Mouse (Mus musculus): ENCODE data around the gene Cdc42bpg. TPM values are rescaled to one million over a fixed set of nuclear protein-coding genes. Genes with fewer than 3 reads are reported as not detected.

Gene Cdc42bpg
- total RNA-seq (2015; ENCODE audit: low replicate concordance): 0.21 TPM in 1 of 2 replicates, not detected in the other
- 0.17 and 0.70 TPM in 2 replicates for total RNA-seq (2017; ENCODE audit: low replicate concordance)

DNA sequence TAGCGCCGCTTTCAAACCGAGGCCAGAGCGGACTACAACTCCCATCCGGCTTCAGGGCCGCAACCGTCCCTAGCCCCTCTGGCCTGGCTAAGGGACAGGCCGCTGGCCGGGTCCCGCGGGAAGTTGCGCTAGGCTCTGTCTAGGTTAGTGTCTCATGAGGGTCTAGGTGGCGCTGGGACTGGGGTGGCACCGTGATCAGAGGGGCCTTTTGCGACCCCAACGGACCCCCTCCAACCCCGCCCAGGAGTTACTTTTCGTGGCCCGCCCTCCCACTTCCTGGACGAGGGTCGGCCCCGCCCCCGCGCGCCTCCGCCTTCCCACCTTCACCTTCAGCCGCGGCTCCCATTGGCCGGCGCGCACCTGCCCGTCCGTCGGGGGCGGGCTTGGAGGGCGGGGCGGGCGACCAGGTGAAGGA is at the start of gene Cdc42bpg:
Cdc42bpg (plus strand) TSS at position 320 of the 415 bp plus-strand sequence.
- ATAC-seq (replicated peaks; ENCODE audit: low FRiP score, poor library complexity, severe bottlenecking): peak; percentile 75

GRCm38 (mm10) chr19:6260428-6260827 is 45.8 kb upstream of the Cdc42bpg start:
- ATAC-seq (replicated peaks; ENCODE audit: low FRiP score, poor library complexity, severe bottlenecking): no peak

DNA sequence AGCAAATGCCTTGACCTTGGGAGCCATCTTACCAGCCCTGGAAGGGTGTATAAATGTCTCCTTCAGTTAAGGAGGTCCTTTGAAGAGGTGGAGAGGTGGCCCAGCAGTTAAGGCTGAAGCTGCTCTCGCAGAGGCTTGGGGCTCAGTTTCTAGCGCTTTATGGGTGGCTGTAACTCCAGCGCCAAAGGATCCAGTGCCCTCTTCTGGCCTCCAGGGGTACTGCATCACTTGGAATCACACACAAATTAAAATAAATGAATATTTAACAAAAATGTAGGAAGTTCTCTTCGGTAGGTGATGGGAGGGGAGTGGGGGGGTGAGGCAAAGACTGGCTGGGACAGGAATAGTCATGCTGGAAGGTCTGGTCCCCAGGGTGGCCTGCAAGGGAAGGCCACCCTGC is 45.3 kb upstream of the Cdc42bpg start:
- ATAC-seq (replicated peaks; ENCODE audit: low FRiP score, poor library complexity, severe bottlenecking): no peak

- no peak for ATAC-seq (replicated peaks; ENCODE audit: low FRiP score, poor library complexity, severe bottlenecking)
Observed at GRCm38 (mm10) chr19:6261379-6261778, 44.9 kb upstream of the Cdc42bpg start.

DNA sequence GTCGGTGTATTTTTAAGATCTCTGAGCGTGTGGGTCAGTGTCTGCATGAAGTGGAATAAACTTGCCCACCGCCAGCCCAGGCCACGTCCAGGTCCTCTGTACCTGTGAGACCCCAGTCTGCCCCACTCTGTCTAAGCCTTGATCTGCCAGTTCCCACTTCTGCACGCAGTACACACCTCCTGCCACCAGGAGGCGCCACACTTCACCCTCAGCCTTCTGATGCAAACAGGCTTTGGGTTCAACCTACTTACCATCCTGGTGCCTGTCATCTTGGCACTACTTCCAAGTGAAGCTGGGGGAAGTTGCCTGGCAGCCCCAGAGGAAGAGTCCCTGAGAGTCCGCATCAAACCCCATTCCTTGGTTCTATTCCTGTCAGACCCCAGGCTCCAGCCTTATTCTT is 44.0 kb upstream of the Cdc42bpg start:
- ATAC-seq (replicated peaks; ENCODE audit: low FRiP score, poor library complexity, severe bottlenecking): peak; percentile 66

GRCm38 (mm10) chr19:6262839-6263433 is 43.3 kb upstream of the Cdc42bpg start:
- ATAC-seq (replicated peaks; ENCODE audit: low FRiP score, poor library complexity, severe bottlenecking): no peak

GRCm38 (mm10) chr19:6264200-6264599 is 42.1 kb upstream of the Cdc42bpg start:
- no peak for ATAC-seq (replicated peaks; ENCODE audit: low FRiP score, poor library complexity, severe bottlenecking)

- no peak for ATAC-seq (replicated peaks; ENCODE audit: low FRiP score, poor library complexity, severe bottlenecking)
Observed at GRCm38 (mm10) chr19:6264945-6265344, 41.3 kb upstream of the Cdc42bpg start.

- no peak for ATAC-seq (replicated peaks; ENCODE audit: low FRiP score, poor library complexity, severe bottlenecking)
Observed at GRCm38 (mm10) chr19:6265727-6266182, 40.5 kb upstream of the Cdc42bpg start.

- peak; percentile 22 for ATAC-seq (replicated peaks; ENCODE audit: low FRiP score, poor library complexity, severe bottlenecking)
Observed at GRCm38 (mm10) chr19:6267306-6268169, 38.7 kb upstream of the Cdc42bpg start.

GRCm38 (mm10) chr19:6268170-6268528 is 38.1 kb upstream of the Cdc42bpg start:
- peak; percentile 79 for ATAC-seq (replicated peaks; ENCODE audit: low FRiP score, poor library complexity, severe bottlenecking)

DNA sequence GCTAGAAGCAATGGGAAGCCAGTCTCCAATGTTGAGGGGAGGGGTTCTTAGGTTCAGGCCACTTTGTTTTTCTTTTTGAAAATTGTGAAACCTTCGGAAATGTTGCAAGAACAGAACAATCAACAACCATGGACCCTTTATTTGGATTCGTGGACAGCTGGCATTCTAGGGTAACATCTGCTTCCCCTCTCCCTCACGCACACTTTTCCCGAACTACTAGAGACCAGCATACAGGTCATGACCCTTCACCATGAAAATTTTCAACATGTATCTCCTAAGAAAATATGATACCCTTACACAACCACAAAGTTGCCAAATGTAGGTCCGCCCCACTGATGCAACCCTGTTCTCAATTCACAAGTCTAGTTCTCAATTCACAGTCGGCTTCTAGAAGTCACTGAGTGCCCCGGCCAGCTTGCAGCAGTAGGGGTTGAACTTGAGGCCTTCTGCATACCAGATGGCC is 37.6 kb upstream of the Cdc42bpg start:
- ATAC-seq (replicated peaks; ENCODE audit: low FRiP score, poor library complexity, severe bottlenecking): no peak

- no peak for ATAC-seq (replicated peaks; ENCODE audit: low FRiP score, poor library complexity, severe bottlenecking)
Observed at GRCm38 (mm10) chr19:6269798-6270475, 36.3 kb upstream of the Cdc42bpg start.

DNA sequence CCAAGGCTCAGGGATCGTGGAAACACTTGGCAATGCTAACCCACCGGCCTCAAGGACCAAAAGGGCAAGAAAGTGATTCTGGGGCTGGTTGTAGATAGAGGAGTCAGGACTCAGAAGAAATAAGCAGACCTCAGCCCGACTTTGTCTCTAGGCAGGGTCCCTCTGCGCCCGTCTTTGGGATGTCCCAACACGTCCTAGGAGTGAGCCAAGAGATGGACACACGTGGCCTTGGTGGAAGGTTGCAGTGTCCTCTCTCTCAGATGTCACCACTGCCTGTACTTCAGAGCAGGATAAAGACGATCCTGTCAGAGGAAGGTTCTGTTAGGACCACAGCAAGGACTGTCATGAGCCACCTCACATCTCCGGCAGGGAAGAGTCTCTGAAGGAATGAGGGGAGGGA is 35.6 kb upstream of the Cdc42bpg start:
- ATAC-seq (replicated peaks; ENCODE audit: low FRiP score, poor library complexity, severe bottlenecking): no peak

- no peak for ATAC-seq (replicated peaks; ENCODE audit: low FRiP score, poor library complexity, severe bottlenecking)
Observed at GRCm38 (mm10) chr19:6271206-6271605, 35.0 kb upstream of the Cdc42bpg start.

DNA sequence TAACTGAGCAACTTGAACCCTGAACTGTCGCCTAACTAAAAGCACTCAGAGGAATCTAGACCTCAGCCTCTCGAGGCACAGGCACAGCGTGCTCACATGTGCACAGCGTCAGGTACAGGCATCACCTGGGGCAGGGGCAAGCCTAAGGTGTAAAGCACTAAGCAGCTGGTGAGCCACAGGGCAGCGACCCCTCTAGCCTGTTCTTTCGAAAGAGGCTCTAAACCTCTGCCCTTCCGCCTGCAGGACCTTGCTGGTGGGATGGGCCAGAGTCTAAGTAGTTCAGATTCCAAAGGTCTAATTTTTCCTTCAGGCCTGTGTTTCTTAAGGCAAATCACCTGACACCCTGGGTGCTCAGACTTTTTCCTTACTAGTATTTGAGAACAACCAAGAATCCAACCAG is 34.2 kb upstream of the Cdc42bpg start:
- ATAC-seq (replicated peaks; ENCODE audit: low FRiP score, poor library complexity, severe bottlenecking): no peak

GRCm38 (mm10) chr19:6272738-6273137 is 33.5 kb upstream of the Cdc42bpg start:
- ATAC-seq (replicated peaks; ENCODE audit: low FRiP score, poor library complexity, severe bottlenecking): no peak

DNA sequence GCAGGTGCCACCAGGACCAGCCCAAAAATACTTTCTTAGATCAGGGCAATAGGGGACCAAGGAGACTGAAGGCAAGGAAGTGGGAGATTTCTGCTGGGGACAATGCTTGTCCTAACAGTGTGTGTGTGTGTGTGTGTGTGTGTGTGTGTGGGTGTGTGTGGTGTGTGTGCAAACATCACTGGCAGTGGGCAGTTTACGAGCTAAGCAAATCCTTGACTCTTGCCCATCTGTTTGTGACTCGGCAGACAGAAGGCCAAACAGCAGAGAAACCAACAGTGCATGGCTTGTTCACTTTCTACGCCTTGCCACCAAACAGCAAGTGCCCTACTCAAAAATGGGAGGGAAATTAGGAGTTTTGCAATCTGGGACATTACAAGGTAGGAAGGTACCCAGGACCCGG is 32.7 kb upstream of the Cdc42bpg start:
- no peak for ATAC-seq (replicated peaks; ENCODE audit: low FRiP score, poor library complexity, severe bottlenecking)

- no peak for ATAC-seq (replicated peaks; ENCODE audit: low FRiP score, poor library complexity, severe bottlenecking)
Observed at GRCm38 (mm10) chr19:6273998-6274608, 32.2 kb upstream of the Cdc42bpg start.
